ENCODE assay signal across 9 mouse cellular contexts in genomic region chr2:148874617-148875334, GRCm38 (mm10). TPM values are rescaled to one million over a fixed set of nuclear protein-coding genes. Genes with fewer than 3 reads are reported as not detected.
A peak's percentile ranks its signal among the peaks of the same experiment; 100 is the strongest.
DNase-seq lines count a peak whose midpoint lies in the region; ATAC-seq lines count a peak whose summit lies in the region.
"Had no signal": no experiment of that assay in that cellular context is flagged by ENCODE, and none has a peak within 500 bp of the region (broad histone marks: within the 10 kb centered on the region; RNA-seq: fewer than 3 reads in every experiment).

No protein-coding gene starts in this region.

- peak overlapping the region; percentile 96 for H3K27ac ChIP-seq in heart, embryonic 10.5 days
- H3K27ac ChIP-seq in kidney, embryonic 16.5 days (ENCODE audit: low read length): peak overlapping the region; percentile 83

- H3K4me1 ChIP-seq in heart, embryonic 10.5 days: peaks cover 65% of the 10 kb centered on the region
- H3K4me1 ChIP-seq in kidney, embryonic 16.5 days (ENCODE audit: insufficient read depth, low read length): peaks cover 26% of the 10 kb centered on the region

- peaks cover 27% of the 10 kb centered on the region for H3K36me3 ChIP-seq in heart, embryonic 10.5 days
- H3K36me3 ChIP-seq in kidney, embryonic 16.5 days (ENCODE audit: insufficient read depth, low read length): peaks cover 17% of the 10 kb centered on the region

- peak overlapping the region; percentile 86 for H3K4me2 ChIP-seq in kidney, embryonic 16.5 days (replicated peaks; ENCODE audit: low read depth, low read length)

- peak; percentile 12 for DNase-seq in thymus, postnatal 4 days
- DNase-seq in thymus, postnatal 14 days: no peak
- DNase-seq in cerebellum, postnatal 10 days: peak; percentile 48 to 77
- DNase-seq in heart, embryonic 10.5 days (ENCODE audit: low spot score): peak; percentile 79
- no peak for DNase-seq in ovary, postnatal 14 days (ENCODE audit: low spot score)
- DNase-seq in urinary bladder, postnatal 4 days (ENCODE audit: low spot score in 2 of 2): no peak

- H3K9me3 ChIP-seq in heart, embryonic 10.5 days: no peaks in the 10 kb centered on the region
- H3K9me3 ChIP-seq in kidney, embryonic 16.5 days (ENCODE audit: low read length): no peaks in the 10 kb centered on the region

- peak overlapping the region; percentile 73 for H3K9ac ChIP-seq in kidney, embryonic 16.5 days (replicated peaks; ENCODE audit: low read length)

- ATAC-seq in kidney, embryonic 16.5 days (ENCODE audit: low FRiP score, low TSS enrichment): peak; percentile 70
- ATAC-seq in megakaryocyte, adult 5-6 weeks (ENCODE audit: poor library complexity, severe bottlenecking): peak; percentile 44

- peak overlapping the region; percentile 88 for H3K4me3 ChIP-seq in heart, embryonic 10.5 days
- H3K4me3 ChIP-seq in kidney, embryonic 16.5 days (ENCODE audit: low read length): peak overlapping the region; percentile 61

- no peaks in the 10 kb centered on the region for H3K27me3 ChIP-seq in heart, embryonic 10.5 days (ENCODE audit: insufficient read depth, poor library complexity, severe bottlenecking)
- no peaks in the 10 kb centered on the region for H3K27me3 ChIP-seq in kidney, embryonic 16.5 days (ENCODE audit: insufficient read depth, low read length)

- under 1% methylated on average over 34 of the region's 34 CpGs for WGBS in heart, embryonic 10.5 days
- WGBS in kidney, embryonic 16.5 days: under 1% methylated on average over 34 of the region's 34 CpGs

RNA-seq across cellular contexts. Expression of gene Cst3, which starts 0.7 kb away (rescaled TPM):
- 567 and 803 TPM in 2 replicates for polyA plus RNA-seq in heart, embryonic 10.5 days (2016; fragmentation: Nextera tagmentation; extraction: Ambion mirVana)
- polyA plus RNA-seq in kidney, embryonic 16.5 days (2015; fragmentation: Nextera tagmentation; extraction: Ambion mirVana): 421 and 479 TPM in 2 replicates
- 1,273 and 1,418 TPM in 2 replicates for total RNA-seq in megakaryocyte, adult 5-6 weeks (2015)
- 1,036 and 1,154 TPM in 2 replicates for total RNA-seq in megakaryocyte, adult 5-6 weeks (2017)

RNA-seq across cellular contexts. Expression of gene 9230104L09Rik, which starts 9.9 kb away (rescaled TPM):
- not detected in 2 replicates for polyA plus RNA-seq in heart, embryonic 10.5 days (2016; fragmentation: Nextera tagmentation; extraction: Ambion mirVana)
- not detected in 2 replicates for polyA plus RNA-seq in kidney, embryonic 16.5 days (2015; fragmentation: Nextera tagmentation; extraction: Ambion mirVana)
- total RNA-seq in megakaryocyte, adult 5-6 weeks (2015): not detected in 2 replicates
- total RNA-seq in megakaryocyte, adult 5-6 weeks (2017): not detected in 2 replicates
- polyA plus RNA-seq: frontal cortex, adult 2 months had no signal

RNA-seq across cellular contexts. Expression of gene Cst9, which starts 39.8 kb away (rescaled TPM):
- 0.74 and 0.80 TPM in 2 replicates for polyA plus RNA-seq in heart, embryonic 10.5 days (2016; fragmentation: Nextera tagmentation; extraction: Ambion mirVana)
- 0.97 TPM in 1 of 2 replicates, not detected in the other for polyA plus RNA-seq in kidney, embryonic 16.5 days (2015; fragmentation: Nextera tagmentation; extraction: Ambion mirVana)
- total RNA-seq in megakaryocyte, adult 5-6 weeks (2015): not detected in 2 replicates
- total RNA-seq in megakaryocyte, adult 5-6 weeks (2017): not detected in 2 replicates
- polyA plus RNA-seq: frontal cortex, adult 2 months had no signal

RNA-seq across cellular contexts. Expression of gene Cst13, which starts 54.9 kb away (rescaled TPM):
- not detected in 2 replicates for polyA plus RNA-seq in heart, embryonic 10.5 days (2016; fragmentation: Nextera tagmentation; extraction: Ambion mirVana)
- polyA plus RNA-seq in kidney, embryonic 16.5 days (2015; fragmentation: Nextera tagmentation; extraction: Ambion mirVana): not detected in 2 replicates
- not detected in 2 replicates for total RNA-seq in megakaryocyte, adult 5-6 weeks (2015)
- total RNA-seq in megakaryocyte, adult 5-6 weeks (2017): not detected in 2 replicates
- polyA plus RNA-seq: frontal cortex, adult 2 months had no signal

Comparison
In these comparisons a context has a peak if more than half of its experiments do, and no peak if none do; other contexts are left out.
1. DNase-seq: peak in thymus, postnatal 4 days (single experiment), cerebellum, postnatal 10 days (2 of 2) and heart, embryonic 10.5 days (single experiment); none in thymus, postnatal 14 days (single experiment), ovary, postnatal 14 days (single experiment) and urinary bladder, postnatal 4 days (0 of 2).